Mouse (Mus musculus) olfactory bulb, adult 2 months (tissue): Measurements from ENCODE around the gene Eif1b.

Experiments
- CTCF ChIP-seq: fragments of 200-500 bp; IDR thresholded peaks from 2 replicates; pipeline ENCODE4 v1.5.1; 2012; ENCODE audit warnings: low read depth, mild to moderate bottlenecking, low read length, moderate library complexity; ENCODE audit not compliant: insufficient read depth
- POLR2A ChIP-seq: fragments of 200-500 bp; IDR thresholded peaks from 2 replicates; pipeline ENCODE4 v1.6.1; 2012; ENCODE audit warnings: mild to moderate bottlenecking, low read depth, low read length, moderate library complexity; ENCODE audit not compliant: insufficient read depth

DNA sequence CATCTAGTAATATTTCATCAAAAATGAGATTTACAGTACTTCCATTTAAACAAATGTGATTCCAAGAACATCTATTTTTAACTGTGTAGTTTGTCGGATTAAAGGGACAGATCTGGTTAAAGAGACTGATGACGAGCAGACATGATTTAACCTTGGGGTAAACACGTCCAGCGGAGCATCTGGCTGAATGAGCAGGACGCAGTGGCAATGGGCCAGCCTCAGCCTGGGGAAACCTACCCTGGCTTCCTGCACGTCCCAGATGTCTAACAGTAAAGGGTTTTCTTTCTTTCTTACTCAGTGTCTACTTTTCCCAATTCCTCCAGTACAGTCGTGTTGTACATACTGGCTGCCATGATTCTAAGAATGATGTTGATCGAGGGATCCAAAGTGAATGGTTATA, 5.0 kb upstream of the Eif1b start:
- TF ChIP-seq CTCF (no peak), POLR2A (no peak)
